Mouse (Mus musculus) hindbrain, postnatal 0 days (tissue): ENCODE data around the gene Ror1. TPM values are rescaled to one million over a fixed set of nuclear protein-coding genes. Genes with fewer than 3 reads are reported as not detected.

Experiments used
- ATAC-seq: fragments of 200-750 bp; cut with Nextera tagmentation; 2 replicates; pipeline ENCODE4 v1.8.0; 2017; ENCODE audit warnings: mild to moderate bottlenecking, moderate TSS enrichment, moderate library complexity
- DNase-seq: peaks from one replicate; pipeline ENCODE4 v3.0.0-alpha.2; 2015; ENCODE audit warnings: low spot score
- H3K27ac ChIP-seq: fragments of 300-500 bp; sonication (generic); 2 replicates; pipeline ENCODE4 v1.5.1; 2014; ENCODE audit warnings: mild to moderate bottlenecking
- H3K27me3 ChIP-seq: fragments of 300-500 bp; sonication (generic); 2 replicates; pipeline ENCODE4 v1.6.1; 2014; ENCODE audit warnings: low read length, mixed read lengths; ENCODE audit not compliant: insufficient read depth
- H3K36me3 ChIP-seq: fragments of 300-500 bp; sonication (generic); 2 replicates; pipeline ENCODE4 v1.6.1; 2014; ENCODE audit warnings: low read length, mixed read lengths; ENCODE audit not compliant: insufficient read depth
- H3K4me1 ChIP-seq: fragments of 300-500 bp; sonication (generic); 2 replicates; pipeline ENCODE4 v1.6.1; 2014; ENCODE audit warnings: antibody characterized with exemption, low read length, mixed read lengths; ENCODE audit not compliant: insufficient read depth
- H3K4me2 ChIP-seq: fragments of 300-500 bp; sonication (generic); 2 replicates; pipeline ENCODE4 v1.6.1; 2014; ENCODE audit warnings: low read depth, mild to moderate bottlenecking, low read length, moderate library complexity, mixed read lengths
- H3K4me3 ChIP-seq: fragments of 300-500 bp; sonication (generic); 2 replicates; pipeline ENCODE4 v1.5.1; 2014; ENCODE audit warnings: low read length
- H3K9ac ChIP-seq: fragments of 300-500 bp; sonication (generic); replicated peaks from 2 replicates; pipeline ENCODE4 v1.6.1; 2014; ENCODE audit warnings: mild to moderate bottlenecking, low read length, moderate library complexity, mixed read lengths
- H3K9me3 ChIP-seq: fragments of 300-500 bp; sonication (generic); 2 replicates; pipeline ENCODE4 v1.6.1; 2016; ENCODE audit warnings: low read length, mixed read lengths
- CTCF ChIP-seq: IDR thresholded peaks from 2 replicates; pipeline ENCODE4 v1.5.1; 2016; ENCODE audit warnings: antibody characterized with exemption, control low read depth, low read depth
- WGBS: fragments of 180-500 bp; shearing (Covaris S2); extraction: QIAGEN DNeasy Blood & Tissue Kit; methylation state at CpG from one replicate; pipeline ENCODE4 v1.1.7; 2014; 5-methylcytosine and 5-hydroxymethylcytosine counted together
- polyA plus RNA-seq: library from polyadenylated mRNA; unstranded; fragments of >200 nt; fragmentation: Nextera tagmentation; extraction: Ambion mirVana; gene quantifications from 2 replicates; pipeline ENCODE4 v1.2.1, GENCODE M21; 2015
- total RNA-seq: library from RNA; depleted of rRNA; stranded (reverse); fragments of >200 nt; gene quantifications from 2 replicates; pipeline ENCODE4 v1.2.3, GENCODE M21; 2014

Gene Ror1
- total and polyA plus RNA-seq, 2 experiments from 2014 or later = 2.0 to 5.8 TPM

- no peaks in the 10 kb centered on the region for H3K4me1 ChIP-seq
- no peaks in the 10 kb centered on the region for H3K27me3 ChIP-seq
- no peaks in the 10 kb centered on the region for H3K36me3 ChIP-seq
- no peak overlapping the region for H3K27ac ChIP-seq
- H3K9me3 ChIP-seq = no peaks in the 10 kb centered on the region
- H3K4me3 ChIP-seq = no peak overlapping the region
- peak; percentile 49 for TF ChIP-seq CTCF
- H3K4me2 ChIP-seq = no peak overlapping the region
- no peak overlapping the region for H3K9ac ChIP-seq
- ATAC-seq = no peak
- no peak for DNase-seq
- 70% methylated on average over 4 of the region's 4 CpGs for WGBS
Observed at GRCm38 (mm10) chr4:100357881-100358589, 262.4 kb downstream of the Ror1 start.

DNA sequence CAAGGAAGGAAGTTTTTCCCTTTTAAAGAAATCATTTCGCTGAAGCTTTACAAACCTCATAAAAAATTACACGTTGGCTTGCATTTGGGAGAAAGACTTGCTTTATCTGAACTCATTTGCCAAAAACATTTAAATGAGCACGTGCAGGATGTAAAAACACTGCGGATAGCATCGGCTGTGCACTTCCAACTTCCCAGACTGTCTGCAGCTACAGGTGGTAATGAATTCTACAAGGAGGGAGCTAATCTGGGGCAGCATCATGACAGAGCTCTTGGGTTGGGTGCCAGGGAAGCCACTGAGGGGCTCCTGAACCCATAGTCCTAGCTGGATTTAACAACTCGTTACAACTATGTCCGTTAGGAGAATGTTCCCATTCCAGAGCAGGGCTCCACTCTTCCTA is 268.1 kb downstream of the Ror1 start:
- Histone ChIP-seq H3K27ac (no peak overlapping the region), H3K27me3 (no peaks in the 10 kb centered on the region), H3K4me1 (no peaks in the 10 kb centered on the region), H3K9ac (no peak overlapping the region), H3K4me2 (no peak overlapping the region), H3K36me3 (no peaks in the 10 kb centered on the region), H3K9me3 (no peaks in the 10 kb centered on the region), H3K4me3 (no peak overlapping the region)
- ATAC-seq (no peak), DNase-seq (no peak)
- 90% methylated on average over 7 of the region's 7 CpGs for WGBS
- no peak for TF ChIP-seq CTCF

GRCm38 (mm10) chr4:100368691-100369090 is 273.1 kb downstream of the Ror1 start:
- no peak overlapping the region for H3K4me3 ChIP-seq
- TF ChIP-seq CTCF = no peak
- no peaks in the 10 kb centered on the region for H3K4me1 ChIP-seq
- 89% methylated on average over 2 of the region's 2 CpGs for WGBS
- H3K27me3 ChIP-seq = no peaks in the 10 kb centered on the region
- no peak overlapping the region for H3K27ac ChIP-seq
- no peaks in the 10 kb centered on the region for H3K9me3 ChIP-seq
- H3K4me2 ChIP-seq = no peak overlapping the region
- no peaks in the 10 kb centered on the region for H3K36me3 ChIP-seq
- DNase-seq = no peak
- ATAC-seq = no peak
- no peak overlapping the region for H3K9ac ChIP-seq

DNA sequence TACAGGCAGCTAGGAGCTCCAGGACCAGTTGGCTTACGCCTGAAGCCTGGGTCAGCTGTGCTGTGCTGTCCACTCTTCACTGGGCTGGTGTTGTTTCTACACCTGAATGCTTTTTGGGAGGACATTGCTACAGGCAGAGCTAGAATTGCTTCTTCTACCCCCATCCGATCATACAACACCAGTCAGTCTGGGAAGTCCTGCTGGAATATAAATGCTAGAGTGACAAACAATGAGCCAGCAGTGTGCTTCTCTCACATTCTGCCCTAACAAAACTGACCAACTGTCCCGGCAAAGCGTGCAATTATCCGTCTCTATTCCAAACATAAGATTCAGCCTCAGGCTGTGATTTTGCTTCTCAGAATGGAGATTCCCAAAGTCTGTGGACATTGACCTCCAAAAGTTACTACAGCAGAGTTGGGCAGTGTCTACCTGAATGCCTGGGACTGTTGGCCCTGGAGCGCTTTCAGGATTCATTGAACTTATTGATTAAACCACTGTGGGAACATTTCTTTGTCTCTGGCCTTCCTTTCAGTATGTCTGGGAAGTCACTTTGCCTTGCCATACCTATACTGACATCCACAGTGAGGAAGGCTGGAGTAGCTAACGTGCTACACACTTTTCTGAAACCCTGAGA is 274.1 kb downstream of the Ror1 start:
- ATAC-seq (no peak), DNase-seq (no peak)
- Histone ChIP-seq H3K9ac (no peak overlapping the region), H3K4me3 (no peak overlapping the region), H3K4me1 (no peaks in the 10 kb centered on the region), H3K27ac (no peak overlapping the region), H3K36me3 (no peaks in the 10 kb centered on the region), H3K27me3 (no peaks in the 10 kb centered on the region), H3K9me3 (no peaks in the 10 kb centered on the region), H3K4me2 (no peak overlapping the region)
- TF ChIP-seq CTCF = no peak
- WGBS = 84% methylated on average over 7 of the region's 7 CpGs

- no peaks in the 10 kb centered on the region for H3K9me3 ChIP-seq
- H3K9ac ChIP-seq = no peak overlapping the region
- no peak overlapping the region for H3K4me3 ChIP-seq
- no peak overlapping the region for H3K4me2 ChIP-seq
- WGBS = 42% methylated on average over 11 of the region's 11 CpGs
- ATAC-seq = no peak
- H3K27me3 ChIP-seq = no peaks in the 10 kb centered on the region
- H3K36me3 ChIP-seq = no peaks in the 10 kb centered on the region
- H3K4me1 ChIP-seq = no peaks in the 10 kb centered on the region
- 0 out of 2 replicates have a peak overlapping the region, but pooled peaks have one; percentile 46 for H3K27ac ChIP-seq
- DNase-seq = peak; percentile 60
- TF ChIP-seq CTCF = no peak
Observed at GRCm38 (mm10) chr4:100372806-100373205, 277.2 kb downstream of the Ror1 start.

DNA sequence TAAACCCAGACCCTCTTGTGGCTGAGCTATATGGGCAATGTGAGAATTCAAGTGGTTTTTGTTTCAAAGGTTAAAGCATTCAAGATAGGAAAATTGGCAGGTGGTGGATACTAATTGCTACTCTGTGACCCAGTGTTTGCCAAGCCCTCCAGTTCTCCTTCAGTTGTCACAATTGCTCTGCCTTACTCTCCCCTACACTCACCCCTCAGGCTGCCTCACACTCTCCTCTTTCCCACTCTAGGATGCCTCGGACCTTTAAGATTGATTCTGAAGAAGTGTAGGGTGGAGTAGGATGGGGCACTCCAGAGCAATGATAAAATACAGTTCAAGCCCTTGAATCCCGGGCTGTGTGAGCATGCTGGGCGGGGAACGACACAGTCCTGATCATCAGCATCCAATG is 278.2 kb downstream of the Ror1 start:
- no peak for TF ChIP-seq CTCF
- WGBS = 77% methylated on average over 4 of the region's 4 CpGs
- ATAC-seq = no peak
- Histone ChIP-seq H3K9me3 (no peaks in the 10 kb centered on the region), H3K9ac (no peak overlapping the region), H3K4me1 (no peaks in the 10 kb centered on the region), H3K27ac (no peak overlapping the region), H3K27me3 (no peaks in the 10 kb centered on the region), H3K4me2 (no peak overlapping the region), H3K4me3 (no peak overlapping the region), H3K36me3 (no peaks in the 10 kb centered on the region)
- no peak for DNase-seq

- no peaks in the 10 kb centered on the region for H3K36me3 ChIP-seq
- no peak overlapping the region for H3K4me2 ChIP-seq
- DNase-seq (peak; percentile 38), ATAC-seq (peak; percentile 58; the same call in 1 of the 2 replicates)
- WGBS = 52% methylated on average over 5 of the region's 5 CpGs
- no peaks in the 10 kb centered on the region for H3K4me1 ChIP-seq
- H3K4me3 ChIP-seq = no peak overlapping the region
- H3K9me3 ChIP-seq = no peaks in the 10 kb centered on the region
- H3K9ac ChIP-seq = no peak overlapping the region
- TF ChIP-seq CTCF = no peak
- H3K27me3 ChIP-seq = no peaks in the 10 kb centered on the region
- no peak overlapping the region for H3K27ac ChIP-seq
Observed at GRCm38 (mm10) chr4:100375286-100375685, 279.7 kb downstream of the Ror1 start.
